Mouse (Mus musculus): ENCODE measurements around the gene Olfr78. TPM values are rescaled to one million over a fixed set of nuclear protein-coding genes. Genes with fewer than 3 reads are reported as not detected.

The Olfr78 gene
- 0.43 TPM for polyA plus RNA-seq (2014; fragmentation: Illumina TruSeq; extraction: RNeasy Lipid Tissue Mini Kit (QIAGEN cat#74804))

GRCm38 (mm10) chr7:102759266-102759665, at the start of gene Olfr78, which contains the start of gene Olfr560:
Gene Olfr78, minus strand, starts transcription at chr7:102759471.
Gene Olfr560, minus strand, starts transcription at chr7:102759366.

GRCm38 (mm10) chr7:102803180-102803579, 43.9 kb upstream of the Olfr78 start, which contains the start of gene Olfr564:
Gene Olfr564, plus strand, starts transcription at chr7:102803480.

GRCm38 (mm10) chr7:102770921-102771320, 11.7 kb upstream of the Olfr78 start, which contains the start of gene Olfr561:
Gene Olfr561, plus strand, starts transcription at chr7:102771221.

DNA sequence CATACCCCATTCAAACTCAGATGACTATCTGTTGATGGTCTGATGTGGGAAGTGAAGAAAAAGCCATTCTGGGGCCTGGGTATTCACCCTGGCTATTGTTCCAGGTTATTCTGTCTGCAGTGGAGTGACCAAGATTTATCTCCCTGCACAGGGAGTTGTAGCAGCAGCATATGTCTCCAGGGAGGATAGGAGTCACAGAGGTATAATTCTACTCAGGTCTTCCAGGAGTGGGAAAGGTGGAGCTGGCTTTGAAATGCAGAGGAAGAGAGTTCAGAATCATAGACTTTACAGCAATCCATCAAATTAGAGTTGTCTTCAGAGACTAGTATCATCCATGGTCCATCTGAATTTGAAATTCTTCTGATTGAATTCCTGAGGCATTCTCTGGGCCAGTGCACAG, 31.9 kb downstream of the Olfr78 start, which contains the start of gene Olfr559:
TSS of gene Olfr559 (minus strand) at position 101 of the 400 bp plus-strand sequence.

GRCm38 (mm10) chr7:102718970-102719369, 40.3 kb downstream of the Olfr78 start, which contains the start of gene Olfr33:
Gene Olfr33, minus strand, starts transcription at chr7:102719070.

DNA sequence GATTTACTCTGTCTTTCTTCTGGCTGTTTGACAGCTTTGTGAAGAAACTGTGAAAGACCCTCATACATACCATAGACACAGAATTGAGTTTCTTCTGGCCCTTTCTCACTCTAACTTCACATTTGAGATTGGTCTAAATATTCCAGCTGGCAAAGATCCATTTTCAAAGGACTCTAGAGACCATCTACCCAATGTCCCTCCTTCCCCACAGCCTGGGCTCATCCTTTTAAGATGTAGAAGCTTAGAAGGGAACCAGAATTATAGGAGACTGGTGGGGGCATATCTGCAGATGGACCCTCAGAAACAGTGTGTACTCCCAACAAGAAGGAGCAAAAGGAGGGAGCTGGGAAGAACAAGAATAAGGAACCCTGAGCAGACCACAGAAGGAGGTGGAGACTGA, 57.4 kb downstream of the Olfr78 start, which contains the start of gene Olfr558:
TSS of gene Olfr558 (plus strand) at position 301 of the 400 bp plus-strand sequence.

DNA sequence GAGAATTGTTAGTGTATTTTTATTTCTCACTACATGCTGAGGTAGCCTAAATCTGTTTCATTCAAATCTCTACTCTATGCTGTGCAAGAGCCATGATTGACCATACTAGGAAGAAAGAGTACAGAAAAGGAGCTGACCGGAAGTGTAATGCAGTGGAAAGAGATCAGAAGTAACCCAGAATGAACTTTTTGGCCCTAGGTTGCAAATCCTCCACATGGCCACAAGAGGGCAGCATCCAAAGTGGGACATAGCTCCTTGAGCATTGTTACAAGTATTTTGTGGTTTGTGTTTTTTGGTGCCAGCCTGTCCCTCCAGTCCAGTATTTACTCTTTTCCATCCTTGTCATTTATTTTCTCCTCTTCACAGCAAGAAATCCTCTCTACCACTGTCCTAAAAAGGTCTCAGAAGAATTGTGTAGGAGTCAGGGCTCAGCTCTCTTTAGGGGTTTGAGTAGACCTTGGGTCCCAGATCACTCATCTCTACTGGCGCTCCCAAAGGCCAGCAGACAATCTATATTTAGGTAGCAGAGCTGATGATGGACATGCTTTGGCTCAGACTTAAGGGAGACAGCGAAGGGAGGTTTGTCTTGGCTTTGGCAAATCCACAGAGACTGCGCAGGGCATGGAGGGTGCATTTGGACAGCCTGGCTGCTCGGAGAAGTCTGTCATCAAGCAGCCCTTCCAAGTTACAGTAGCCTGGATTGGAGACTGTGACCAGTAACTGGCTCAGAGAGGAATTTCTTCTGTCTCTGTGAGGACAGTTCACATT, 63.7 kb downstream of the Olfr78 start, which contains the start of gene Olfr557:
TSS of gene Olfr557 (plus strand) at position 553 of the 768 bp plus-strand sequence.

Other genes starting within 250 kb of the Olfr78 start
- gene Olfr547, start 224.7 kb downstream of the Olfr78 start, polyA plus RNA-seq (2014; fragmentation: Illumina TruSeq; extraction: RNeasy Lipid Tissue Mini Kit (QIAGEN cat#74804)) = not detected
- gene Olfr548-ps1, start 218.6 kb downstream of the Olfr78 start, polyA plus RNA-seq (2014; fragmentation: Illumina TruSeq; extraction: RNeasy Lipid Tissue Mini Kit (QIAGEN cat#74804)) = not detected
- not detected for gene Olfr549, start 209.6 kb downstream of the Olfr78 start, polyA plus RNA-seq (2014; fragmentation: Illumina TruSeq; extraction: RNeasy Lipid Tissue Mini Kit (QIAGEN cat#74804))
- gene Trim21, start 194.0 kb downstream of the Olfr78 start, polyA plus RNA-seq (2014; fragmentation: Illumina TruSeq; extraction: RNeasy Lipid Tissue Mini Kit (QIAGEN cat#74804)) = 13.1 TPM
- gene Olfr550, start 188.0 kb downstream of the Olfr78 start, polyA plus RNA-seq (2014; fragmentation: Illumina TruSeq; extraction: RNeasy Lipid Tissue Mini Kit (QIAGEN cat#74804)) = not detected
- gene Olfr551, start 167.6 kb downstream of the Olfr78 start, polyA plus RNA-seq (2014; fragmentation: Illumina TruSeq; extraction: RNeasy Lipid Tissue Mini Kit (QIAGEN cat#74804)) = not detected
- gene Olfr552, start 161.7 kb downstream of the Olfr78 start, polyA plus RNA-seq (2014; fragmentation: Illumina TruSeq; extraction: RNeasy Lipid Tissue Mini Kit (QIAGEN cat#74804)) = not detected
- not detected for gene Olfr553, start 141.3 kb downstream of the Olfr78 start, polyA plus RNA-seq (2014; fragmentation: Illumina TruSeq; extraction: RNeasy Lipid Tissue Mini Kit (QIAGEN cat#74804))
- gene Olfr554, start 121.0 kb downstream of the Olfr78 start, polyA plus RNA-seq (2014; fragmentation: Illumina TruSeq; extraction: RNeasy Lipid Tissue Mini Kit (QIAGEN cat#74804)) = not detected
- gene Olfr555, start 100.6 kb downstream of the Olfr78 start, polyA plus RNA-seq (2014; fragmentation: Illumina TruSeq; extraction: RNeasy Lipid Tissue Mini Kit (QIAGEN cat#74804)) = not detected
- not detected for gene Olfr556, start 94.6 kb downstream of the Olfr78 start, polyA plus RNA-seq (2014; fragmentation: Illumina TruSeq; extraction: RNeasy Lipid Tissue Mini Kit (QIAGEN cat#74804))
- 6.5 TPM for gene Trim68, start 72.1 kb downstream of the Olfr78 start, polyA plus RNA-seq (2014; fragmentation: Illumina TruSeq; extraction: RNeasy Lipid Tissue Mini Kit (QIAGEN cat#74804))
- gene Olfr557, start 63.6 kb downstream of the Olfr78 start, polyA plus RNA-seq (2014; fragmentation: Illumina TruSeq; extraction: RNeasy Lipid Tissue Mini Kit (QIAGEN cat#74804)) = not detected
- 10.3 TPM for gene Olfr558, start 57.3 kb downstream of the Olfr78 start, polyA plus RNA-seq (2014; fragmentation: Illumina TruSeq; extraction: RNeasy Lipid Tissue Mini Kit (QIAGEN cat#74804))
- not detected for gene Olfr33, start 40.4 kb downstream of the Olfr78 start, polyA plus RNA-seq (2014; fragmentation: Illumina TruSeq; extraction: RNeasy Lipid Tissue Mini Kit (QIAGEN cat#74804))
- gene Olfr559, start 32.0 kb downstream of the Olfr78 start, polyA plus RNA-seq (2014; fragmentation: Illumina TruSeq; extraction: RNeasy Lipid Tissue Mini Kit (QIAGEN cat#74804)) = not detected
- gene Olfr560, start 105 bp downstream of the Olfr78 start, polyA plus RNA-seq (2014; fragmentation: Illumina TruSeq; extraction: RNeasy Lipid Tissue Mini Kit (QIAGEN cat#74804)) = not detected
- gene Olfr561, start 11.8 kb upstream of the Olfr78 start, polyA plus RNA-seq (2014; fragmentation: Illumina TruSeq; extraction: RNeasy Lipid Tissue Mini Kit (QIAGEN cat#74804)) = not detected
- not detected for gene Olfr564, start 44.0 kb upstream of the Olfr78 start, polyA plus RNA-seq (2014; fragmentation: Illumina TruSeq; extraction: RNeasy Lipid Tissue Mini Kit (QIAGEN cat#74804))
- not detected for gene Olfr566, start 99.3 kb upstream of the Olfr78 start, polyA plus RNA-seq (2014; fragmentation: Illumina TruSeq; extraction: RNeasy Lipid Tissue Mini Kit (QIAGEN cat#74804))
- gene Olfr568, start 117.7 kb upstream of the Olfr78 start, polyA plus RNA-seq (2014; fragmentation: Illumina TruSeq; extraction: RNeasy Lipid Tissue Mini Kit (QIAGEN cat#74804)) = not detected
- not detected for gene Olfr569, start 131.4 kb upstream of the Olfr78 start, polyA plus RNA-seq (2014; fragmentation: Illumina TruSeq; extraction: RNeasy Lipid Tissue Mini Kit (QIAGEN cat#74804))
- gene Olfr570, start 135.1 kb upstream of the Olfr78 start, polyA plus RNA-seq (2014; fragmentation: Illumina TruSeq; extraction: RNeasy Lipid Tissue Mini Kit (QIAGEN cat#74804)) = not detected
- gene Olfr571, start 158.1 kb upstream of the Olfr78 start, polyA plus RNA-seq (2014; fragmentation: Illumina TruSeq; extraction: RNeasy Lipid Tissue Mini Kit (QIAGEN cat#74804)) = not detected
- gene Olfr572, start 164.9 kb upstream of the Olfr78 start, polyA plus RNA-seq (2014; fragmentation: Illumina TruSeq; extraction: RNeasy Lipid Tissue Mini Kit (QIAGEN cat#74804)) = not detected
- gene Olfr573-ps1, start 183.1 kb upstream of the Olfr78 start, polyA plus RNA-seq (2014; fragmentation: Illumina TruSeq; extraction: RNeasy Lipid Tissue Mini Kit (QIAGEN cat#74804)) = not detected
- gene Olfr574, start 189.0 kb upstream of the Olfr78 start, polyA plus RNA-seq (2014; fragmentation: Illumina TruSeq; extraction: RNeasy Lipid Tissue Mini Kit (QIAGEN cat#74804)) = not detected
- not detected for gene Olfr575, start 199.3 kb upstream of the Olfr78 start, polyA plus RNA-seq (2014; fragmentation: Illumina TruSeq; extraction: RNeasy Lipid Tissue Mini Kit (QIAGEN cat#74804))
- gene Olfr576, start 203.2 kb upstream of the Olfr78 start, polyA plus RNA-seq (2014; fragmentation: Illumina TruSeq; extraction: RNeasy Lipid Tissue Mini Kit (QIAGEN cat#74804)) = not detected
- gene Olfr577, start 216.5 kb upstream of the Olfr78 start, polyA plus RNA-seq (2014; fragmentation: Illumina TruSeq; extraction: RNeasy Lipid Tissue Mini Kit (QIAGEN cat#74804)) = not detected
- gene Olfr578, start 229.9 kb upstream of the Olfr78 start, polyA plus RNA-seq (2014; fragmentation: Illumina TruSeq; extraction: RNeasy Lipid Tissue Mini Kit (QIAGEN cat#74804)) = not detected

All from ovary, adult 10 weeks (tissue).